Mouse (Mus musculus) adrenal gland, postnatal 36 days (tissue): Measurements from ENCODE around the gene Hipk2. TPM values are rescaled to one million over a fixed set of nuclear protein-coding genes. Genes with fewer than 3 reads are reported as not detected.

ENCODE experiments used
- DNase-seq, 2 experiments: peaks; one replicate each; pipeline ENCODE4 v3.0.0; 2021; ENCODE audit warnings: mixed read lengths in 1 of 2
- total RNA-seq, 2 experiments: library from RNA; stranded (reverse); gene quantifications; 2 replicates each; pipeline ENCODE4 v1.2.3; 2021

Gene Hipk2
- total RNA-seq, 2 experiments from 2014 or later, result 126 to 136 TPM

DNA sequence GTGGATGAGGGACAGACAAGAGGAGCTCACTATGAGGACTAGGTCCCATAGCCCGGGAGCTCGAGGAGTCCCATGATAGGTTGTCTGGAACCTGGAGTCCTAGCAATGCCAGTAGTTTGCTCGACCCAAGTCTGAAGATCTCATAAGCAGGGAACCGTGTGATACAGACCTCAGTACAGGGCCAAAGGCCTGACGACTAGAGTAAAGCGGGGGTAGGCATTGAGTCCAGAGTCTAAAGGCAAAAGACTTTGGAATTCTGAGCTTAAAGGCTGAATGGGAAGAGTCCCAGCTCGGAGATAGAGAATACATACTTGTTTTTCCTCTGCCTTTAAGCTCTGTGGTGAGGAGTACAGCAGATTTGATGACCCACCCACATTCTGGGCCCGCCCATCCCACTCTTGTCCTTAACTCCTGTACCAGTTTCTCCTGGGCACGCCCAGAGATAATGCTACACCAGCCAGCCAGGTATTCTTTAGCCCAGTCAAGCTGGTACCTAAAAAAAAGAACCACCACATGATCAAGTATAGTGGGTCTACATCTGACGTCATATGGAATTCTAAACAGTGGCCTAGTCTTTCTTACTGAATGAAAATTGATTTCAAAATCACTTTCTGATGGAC, 27.0 kb upstream of the Hipk2 start:
- DNase-seq, result no peak

DNA sequence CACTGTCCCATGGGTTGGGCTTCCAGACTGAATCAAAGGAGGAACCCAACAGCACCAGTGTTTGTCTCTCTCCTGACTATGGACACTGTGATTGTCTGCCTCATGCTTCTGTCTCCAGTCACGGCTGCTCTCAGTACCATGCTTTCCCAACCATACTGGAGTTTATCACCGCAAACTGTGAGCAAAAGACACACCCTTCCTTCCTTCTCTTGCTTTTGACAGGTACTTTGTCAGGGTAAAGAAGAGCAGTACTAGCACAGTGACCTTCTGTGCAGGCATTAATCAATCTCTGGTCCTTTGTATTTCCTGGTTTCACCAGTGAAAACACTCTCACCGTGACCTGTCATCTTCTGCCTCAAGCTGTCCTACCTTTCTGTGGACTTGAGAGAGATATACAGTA, 25.7 kb upstream of the Hipk2 start:
- DNase-seq, result no peak

DNA sequence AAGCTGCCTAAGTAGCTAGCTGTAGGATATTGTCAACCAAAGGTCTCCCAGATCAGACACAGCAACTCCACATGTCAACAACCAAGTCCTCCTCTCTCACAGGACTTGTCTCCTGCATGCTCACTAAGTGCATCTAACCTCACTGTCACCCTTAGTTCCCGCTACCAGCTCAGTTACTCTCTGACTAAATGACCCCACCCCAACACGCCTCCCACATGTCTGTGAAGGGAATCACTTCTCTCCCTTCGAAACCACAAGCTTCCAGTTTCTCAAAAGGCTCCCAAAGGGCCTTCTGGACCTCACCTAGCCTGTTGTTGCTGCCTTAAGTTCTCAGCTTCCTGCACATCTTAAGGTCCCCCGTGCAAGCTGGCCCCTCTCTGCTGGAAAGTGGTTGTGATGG, 25.2 kb upstream of the Hipk2 start:
- no peak for DNase-seq

DNA sequence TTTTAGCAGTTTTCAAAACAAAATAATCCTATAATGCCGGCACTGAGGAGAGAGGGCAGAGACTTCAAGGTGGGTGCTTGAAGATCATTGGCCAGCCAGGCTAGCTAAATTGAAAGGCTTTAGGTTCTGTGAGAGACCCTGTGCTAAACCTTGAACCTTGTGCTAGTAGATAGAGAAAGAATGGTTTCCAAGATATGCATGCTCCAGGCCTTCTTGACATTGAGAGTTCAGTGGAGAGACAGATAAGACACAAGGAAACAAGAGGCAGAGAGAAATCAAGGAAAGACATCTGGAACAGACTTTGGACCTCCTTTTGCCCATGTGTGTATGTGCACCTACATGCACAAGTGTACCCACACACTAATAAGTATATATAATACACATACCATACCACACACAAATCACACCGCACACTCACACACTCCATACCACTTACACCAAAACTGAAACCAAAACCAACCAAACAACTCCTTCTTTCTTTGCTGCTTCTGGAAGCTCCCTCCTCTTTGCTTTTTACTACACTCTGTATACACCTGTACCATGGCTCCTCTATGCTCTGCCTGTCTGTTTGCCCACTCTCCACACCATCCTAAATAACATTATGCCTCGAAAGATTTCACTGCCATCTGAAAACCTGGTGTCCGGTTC, 24.6 kb upstream of the Hipk2 start:
- DNase-seq, result no peak

DNA sequence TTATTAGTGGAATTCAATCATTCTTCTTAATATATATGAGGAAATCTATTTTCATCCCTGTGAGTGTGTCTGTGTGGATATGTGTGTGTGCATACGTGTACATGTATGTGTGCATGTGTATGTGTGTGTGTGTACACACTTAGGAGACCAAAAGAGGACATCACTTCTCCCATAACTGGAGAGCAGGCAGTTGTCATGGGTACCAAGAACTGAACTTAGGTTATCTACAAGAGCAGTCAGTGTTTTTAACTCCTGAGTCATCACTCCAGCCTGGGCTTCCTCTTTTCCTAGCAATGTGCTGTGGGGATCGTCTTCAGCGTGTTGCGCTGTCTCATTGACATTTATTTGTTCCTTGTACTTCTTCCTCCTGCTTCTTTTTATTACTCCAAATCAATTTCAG, 24.1 kb upstream of the Hipk2 start:
- no peak for DNase-seq

DNA sequence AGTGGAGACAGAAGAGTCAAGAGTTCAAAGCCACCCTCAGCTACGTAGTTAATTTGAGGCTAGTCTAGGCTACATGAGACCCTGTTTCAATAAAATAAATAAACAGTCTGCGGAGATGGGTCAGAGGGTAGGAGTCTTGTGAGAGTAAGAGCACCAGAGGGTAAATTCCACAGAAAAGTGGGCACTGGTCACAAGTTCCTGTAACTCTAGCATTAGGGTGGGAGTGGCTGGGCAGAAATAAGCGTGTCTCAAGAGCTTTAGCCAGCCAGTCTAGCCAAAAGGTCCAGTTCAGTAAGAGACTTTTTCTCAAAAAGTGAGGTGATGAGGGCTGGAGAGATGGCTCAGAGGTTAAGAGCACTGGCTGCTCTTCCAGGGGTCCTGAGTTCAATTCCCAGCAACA, 17.6 kb upstream of the Hipk2 start:
- no peak for DNase-seq

DNA sequence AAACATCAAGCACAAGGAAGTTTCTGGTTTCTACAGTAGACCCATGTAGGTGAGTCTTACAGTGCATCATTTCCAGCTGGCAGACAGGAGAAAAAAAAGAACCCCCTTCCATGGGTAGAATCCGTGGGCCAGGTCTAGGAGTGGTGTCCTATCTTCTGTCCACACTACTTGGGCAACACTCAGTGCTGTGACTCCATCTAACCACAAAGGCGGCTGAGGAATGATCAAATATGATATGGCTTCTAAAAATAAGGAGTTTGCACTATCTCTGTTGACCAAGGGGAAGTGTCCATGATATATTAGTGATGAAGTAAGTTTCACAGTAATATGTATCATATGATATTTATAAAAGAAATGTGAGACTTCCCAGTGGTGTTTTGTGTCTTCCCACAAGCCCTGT, 16.1 kb upstream of the Hipk2 start:
- no peak for DNase-seq

DNA sequence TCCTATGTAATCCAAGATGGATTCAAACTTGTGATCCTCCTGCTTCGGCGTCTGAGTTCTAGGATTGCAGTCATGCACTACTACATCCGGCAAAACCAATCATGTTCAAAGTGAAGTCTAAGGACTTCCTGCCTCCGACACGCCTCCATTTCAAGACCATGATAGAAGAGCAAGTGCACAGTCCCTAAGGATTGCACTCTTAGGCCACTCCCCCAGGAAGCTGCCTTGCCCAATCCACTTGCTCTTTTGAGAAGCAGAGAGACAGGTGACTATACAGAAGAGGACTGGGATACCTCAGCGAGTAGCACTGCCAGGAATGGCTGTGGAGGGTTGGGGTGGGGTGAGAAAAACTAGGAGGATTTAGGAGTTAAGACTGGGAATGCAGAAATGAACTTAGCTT, 13.2 kb upstream of the Hipk2 start:
- DNase-seq, result no peak

DNA sequence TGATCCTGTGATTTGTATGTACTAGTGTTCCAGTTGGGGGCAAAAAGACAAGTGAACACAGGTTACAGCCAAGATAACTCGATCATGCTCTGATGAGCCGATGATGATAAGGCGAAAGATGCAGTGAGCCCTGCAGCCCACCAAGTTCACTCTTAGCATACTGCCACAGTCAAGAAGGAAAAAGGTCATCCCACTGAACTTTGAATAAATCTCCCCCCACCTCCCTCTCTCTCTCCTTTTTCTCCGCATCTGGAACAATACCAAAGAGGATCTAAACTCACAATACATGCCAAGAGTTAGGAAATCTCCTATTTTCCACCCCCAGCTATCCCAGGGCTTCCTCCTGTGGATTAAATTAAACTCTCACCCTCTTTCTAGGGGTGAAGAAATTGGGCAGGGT, 11.5 kb upstream of the Hipk2 start:
- DNase-seq, result no peak

DNA sequence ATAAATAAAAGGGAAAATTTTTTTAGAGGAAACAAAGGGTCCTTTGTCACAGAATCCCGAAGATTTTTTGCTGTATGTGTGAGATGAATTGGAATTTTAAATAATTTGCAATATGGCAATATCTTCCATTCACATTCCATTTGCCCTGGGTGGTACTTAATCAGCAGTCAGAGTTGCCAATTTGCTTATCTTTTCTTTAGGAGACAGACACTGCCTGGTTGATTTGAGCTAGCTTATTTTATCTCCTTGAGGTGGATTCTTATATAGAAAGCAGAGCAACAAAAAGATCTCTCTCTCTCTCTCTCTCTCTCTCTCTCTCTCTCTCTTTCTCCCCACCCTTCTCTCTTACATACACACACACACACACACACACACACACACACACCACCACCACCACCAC, 9.2 kb upstream of the Hipk2 start:
- DNase-seq, result no peak

DNA sequence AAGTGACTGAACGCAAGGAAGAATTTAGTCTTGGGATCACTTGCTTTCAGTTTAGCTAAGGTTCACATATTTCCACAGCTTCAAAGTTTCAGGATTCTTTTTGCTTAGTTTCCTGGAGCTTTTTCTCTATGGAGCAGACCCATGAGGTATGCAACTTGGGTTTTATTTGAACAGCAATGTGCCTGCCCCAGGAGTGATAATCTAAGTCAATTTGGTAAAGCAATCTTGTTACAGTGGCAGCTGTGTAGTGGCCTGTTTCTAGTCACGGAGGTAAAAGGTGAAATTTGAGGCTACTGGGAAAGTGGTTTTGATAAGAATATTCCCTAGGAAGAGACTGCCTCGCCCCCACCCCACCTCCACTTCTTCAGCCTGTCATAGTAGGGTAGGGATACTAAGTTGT, 8.5 kb upstream of the Hipk2 start:
- no peak for DNase-seq

DNA sequence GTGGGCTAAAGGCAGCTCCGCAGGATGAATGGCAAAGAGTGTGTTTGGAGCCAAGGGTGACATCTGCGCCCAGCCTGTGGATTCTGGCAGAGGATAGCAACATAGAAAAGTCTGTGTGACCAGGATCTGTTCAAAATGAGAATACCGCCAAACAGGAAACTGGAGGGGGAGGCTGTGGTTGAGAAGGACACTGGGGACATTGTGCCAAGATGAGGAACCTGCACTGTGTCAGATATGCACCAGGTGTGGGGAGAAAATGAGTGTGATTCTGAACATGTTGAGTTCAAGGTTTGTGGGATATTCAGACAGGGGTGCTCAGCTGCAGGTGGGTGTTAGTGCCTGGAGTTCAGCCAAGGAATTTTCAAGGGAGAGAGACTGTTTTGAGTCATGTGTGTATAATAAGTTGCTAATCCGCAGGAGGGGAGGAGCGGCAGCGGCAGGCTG, 6.8 kb upstream of the Hipk2 start:
- no peak for DNase-seq

DNA sequence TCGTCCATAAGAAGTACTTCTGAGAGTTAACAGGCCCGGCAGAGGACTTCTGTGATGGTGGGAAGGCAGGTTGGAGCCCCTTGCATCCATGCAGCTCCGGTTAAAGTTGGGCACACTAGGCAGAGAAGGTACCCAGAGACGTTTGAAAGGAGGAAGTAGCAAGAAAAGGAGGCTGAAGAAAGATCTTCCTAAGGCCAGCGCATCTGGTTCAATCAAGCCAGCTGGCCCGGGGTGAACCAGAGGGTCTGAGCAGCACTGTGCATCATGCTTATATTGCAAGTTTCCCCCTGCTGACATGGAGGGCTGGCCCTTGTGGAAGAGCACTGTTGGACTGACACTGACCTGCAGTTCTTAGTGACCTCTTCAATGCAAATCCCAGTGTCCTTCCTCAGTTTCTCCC, 6.0 kb upstream of the Hipk2 start:
- no peak for DNase-seq

DNA sequence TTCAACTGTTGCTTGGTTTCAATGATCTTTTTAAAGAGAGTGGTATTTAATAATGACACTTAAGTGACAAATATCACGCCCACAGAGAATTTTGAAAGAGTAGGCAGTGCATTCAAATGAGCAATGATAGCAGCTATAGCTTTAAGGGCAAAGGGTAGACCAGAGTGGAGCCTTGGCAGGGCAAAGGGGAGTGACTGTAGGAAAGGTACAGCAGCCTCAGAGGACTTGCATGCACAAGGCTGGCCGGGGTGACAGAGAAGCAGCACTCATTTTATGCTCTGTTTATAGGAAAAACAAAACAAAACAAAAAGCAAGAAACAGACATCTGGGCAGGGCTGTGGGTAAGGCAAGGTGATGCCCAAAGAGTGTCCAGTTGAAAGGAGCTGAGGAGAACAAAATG, 5.5 kb upstream of the Hipk2 start:
- peak in 1 of 2 experiments; percentile 37 for DNase-seq

DNA sequence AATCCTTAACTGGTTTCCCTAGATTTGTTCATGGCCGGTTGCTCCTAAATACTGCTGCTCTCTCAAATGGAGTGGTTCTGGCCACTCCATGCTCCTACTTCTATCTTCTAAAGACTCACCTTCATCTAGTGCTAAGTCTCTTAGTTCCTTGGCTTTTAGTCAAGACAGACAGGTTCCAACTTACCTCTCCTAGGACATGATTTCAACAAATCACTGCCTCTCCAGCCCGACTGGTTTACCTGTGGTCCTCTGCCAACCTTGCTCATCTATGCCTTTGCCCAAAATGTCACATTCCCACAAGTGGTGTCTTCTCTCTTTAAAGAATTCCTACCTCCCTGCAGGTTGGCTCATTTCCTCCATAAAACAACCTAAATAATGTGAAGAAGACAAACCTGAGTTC, 1.7 kb upstream of the Hipk2 start:
- DNase-seq, result no peak

DNA sequence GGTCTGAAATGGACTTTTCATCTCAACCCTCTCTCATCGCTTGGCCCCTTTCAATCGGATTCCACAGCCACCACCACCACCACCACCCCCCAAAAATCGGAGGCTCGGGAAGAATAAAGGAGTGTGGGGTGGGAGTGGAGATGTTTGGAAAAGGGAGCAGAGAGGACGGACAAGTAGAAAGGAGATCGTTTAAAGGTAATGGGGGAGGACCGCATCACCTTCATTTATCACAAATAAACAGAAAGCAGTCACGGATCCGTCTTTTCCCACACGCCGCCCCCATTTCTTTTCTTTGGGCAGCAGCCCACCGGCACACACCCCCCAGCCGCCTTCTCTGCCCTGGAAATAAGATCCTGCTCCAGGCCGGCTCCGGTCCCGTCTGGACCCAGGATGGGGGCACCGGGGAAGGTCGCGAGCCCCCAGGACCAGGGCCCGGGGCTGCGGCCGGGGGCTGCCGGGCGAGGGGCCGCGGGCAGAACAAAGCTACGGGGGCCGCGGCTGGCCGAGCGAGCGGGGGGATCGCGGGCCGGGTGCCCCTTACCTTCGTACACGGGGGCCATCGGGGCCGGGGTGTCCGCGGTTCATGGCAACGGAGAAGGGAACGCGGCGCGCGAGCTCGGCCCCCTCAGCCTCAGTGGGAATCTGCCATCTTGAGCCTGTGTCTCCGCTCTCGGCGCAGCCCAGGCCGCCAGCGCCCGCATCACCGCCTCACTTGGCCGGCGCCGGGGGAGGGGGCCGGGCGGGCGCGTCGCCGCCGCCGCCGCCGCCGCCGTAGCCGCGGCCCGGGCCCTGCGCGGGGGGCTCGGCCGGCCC, 501 bp downstream of the Hipk2 start, which contains the start of gene Tbxas1:
Gene Tbxas1 (plus strand): TSS at position 147 of the 813 bp plus-strand sequence.
- peak; percentile 63 to 69 for DNase-seq

DNA sequence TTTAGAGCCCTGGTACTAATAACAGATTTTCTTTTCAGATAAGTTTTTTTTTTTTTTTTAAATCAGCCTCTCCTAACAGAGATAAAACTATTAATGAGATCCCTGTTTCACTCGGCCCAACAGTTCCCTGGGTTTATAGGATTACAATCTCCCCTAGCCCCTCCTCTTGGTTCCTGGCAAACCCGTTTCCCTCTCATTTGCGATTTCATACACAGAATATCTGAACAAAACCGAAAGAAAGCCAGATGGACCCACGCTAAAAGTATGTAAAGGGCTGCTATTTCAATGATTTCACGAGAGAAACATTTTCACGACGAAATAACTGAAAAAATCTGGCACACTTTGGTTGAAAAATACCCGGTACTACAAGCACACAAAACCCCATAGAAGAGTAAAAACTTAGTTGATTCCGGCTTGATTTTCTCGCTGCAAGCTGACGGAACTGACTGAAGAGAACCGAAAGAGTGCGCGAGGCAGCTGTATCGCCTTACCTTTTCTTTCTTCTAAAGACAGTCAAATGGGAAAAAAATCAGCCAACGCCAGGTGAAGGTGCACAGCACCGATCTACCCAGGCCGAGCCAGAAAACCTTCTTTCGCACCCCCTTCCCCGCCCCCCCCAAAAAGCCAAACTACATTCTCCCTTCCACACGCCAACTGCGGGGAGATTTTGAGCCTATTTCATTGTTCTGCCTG, 1.3 kb downstream of the Hipk2 start:
- DNase-seq, result peak in 1 of 2 experiments; percentile 42

DNA sequence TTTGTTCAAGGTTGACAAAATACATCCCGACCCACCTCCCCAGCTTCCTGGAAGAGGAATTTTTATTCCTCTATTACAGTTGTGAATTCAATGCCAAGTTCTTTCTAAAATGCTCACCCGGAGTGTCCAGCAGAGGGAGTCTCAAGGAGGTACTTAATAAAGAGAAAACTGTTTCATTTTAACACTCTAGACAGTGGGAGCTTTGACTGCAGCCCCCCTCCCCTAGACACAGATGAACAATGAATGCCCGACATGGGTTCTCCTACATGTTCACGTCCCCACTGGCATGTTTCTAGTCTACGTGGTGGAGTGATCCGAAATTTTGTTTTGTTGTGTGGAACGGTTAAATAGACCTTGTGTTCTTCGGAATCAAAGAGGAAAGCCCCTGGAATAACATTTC, 1.9 kb downstream of the Hipk2 start:
- peak; percentile 41 to 63 for DNase-seq

DNA sequence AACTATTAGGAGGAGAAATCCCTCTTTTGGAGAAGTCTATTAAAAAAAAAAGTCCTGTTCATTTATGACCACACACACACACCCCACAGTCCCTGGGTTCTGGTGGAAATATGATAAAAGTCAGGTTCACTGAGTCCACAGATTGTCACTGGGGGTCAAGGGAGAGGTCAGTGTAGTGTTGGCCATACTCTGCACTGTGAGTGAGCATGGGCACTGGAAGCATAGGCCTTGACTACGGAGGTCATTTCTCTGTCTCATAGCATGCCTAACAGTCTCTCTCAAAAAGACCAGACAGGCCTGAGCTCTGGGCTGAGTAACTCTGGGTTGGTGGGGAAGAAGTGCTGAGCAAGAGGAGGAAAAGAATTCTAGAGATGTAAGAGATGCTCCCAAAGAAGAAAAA, 2.6 kb downstream of the Hipk2 start:
- peak; percentile 52 to 60 for DNase-seq

DNA sequence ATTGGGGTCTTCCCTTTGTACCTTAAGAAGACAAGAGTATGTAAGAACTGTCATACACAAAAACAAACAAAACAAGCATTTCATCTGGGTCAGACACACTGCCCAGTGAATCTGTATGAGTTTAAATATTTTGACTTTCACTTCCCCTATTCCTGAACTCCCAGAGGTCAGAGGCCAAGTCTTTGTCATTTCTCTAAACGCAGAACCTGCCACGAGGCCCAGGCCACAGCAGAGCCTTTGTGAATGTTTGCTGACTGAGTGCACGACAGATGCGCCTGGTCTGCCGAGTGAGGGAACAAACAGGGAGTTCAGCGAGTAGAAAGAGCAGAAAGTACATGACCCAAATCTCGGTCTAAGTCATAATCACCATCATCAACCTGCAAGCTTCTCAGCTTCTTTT, 4.9 kb downstream of the Hipk2 start:
- peak; percentile 19 to 47 for DNase-seq

DNA sequence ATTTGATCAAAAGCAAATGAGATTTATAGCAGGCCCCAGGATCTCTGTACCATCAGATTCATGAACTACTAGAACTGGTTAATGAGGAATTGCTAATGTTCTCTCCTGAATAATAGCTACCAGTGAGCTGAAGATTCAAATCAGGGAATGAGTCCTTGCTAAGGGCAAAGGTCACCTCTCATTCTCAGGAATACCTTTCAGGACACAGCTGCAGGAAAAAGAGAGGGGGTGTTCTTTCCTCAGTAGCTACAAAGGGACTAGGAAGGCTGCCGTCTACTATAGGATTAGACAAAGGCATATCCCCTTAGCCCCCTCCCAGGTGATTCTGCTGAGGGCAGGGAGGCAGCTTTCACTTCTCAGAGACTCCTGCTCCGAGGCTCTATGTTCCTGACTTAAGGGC, 5.9 kb downstream of the Hipk2 start:
- no peak for DNase-seq

DNA sequence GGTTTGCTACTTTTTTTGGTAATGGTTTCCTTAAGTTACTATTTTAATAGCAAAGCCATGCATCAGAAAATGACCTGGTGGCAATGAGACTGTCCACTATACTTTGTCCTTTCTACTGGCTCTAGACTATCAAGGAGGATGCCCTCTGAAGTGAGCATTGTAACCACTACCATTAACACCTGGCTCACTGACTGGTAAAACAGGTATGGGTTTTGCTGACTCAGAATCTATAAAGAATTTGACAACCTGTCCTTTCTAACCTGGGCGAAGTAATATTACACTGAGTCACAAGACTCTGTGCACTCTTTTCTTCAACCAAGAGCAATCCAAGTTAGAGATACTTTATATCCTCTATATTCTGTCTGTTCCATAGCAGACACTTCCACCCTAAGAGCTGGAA, 7.0 kb downstream of the Hipk2 start:
- DNase-seq, result no peak

DNA sequence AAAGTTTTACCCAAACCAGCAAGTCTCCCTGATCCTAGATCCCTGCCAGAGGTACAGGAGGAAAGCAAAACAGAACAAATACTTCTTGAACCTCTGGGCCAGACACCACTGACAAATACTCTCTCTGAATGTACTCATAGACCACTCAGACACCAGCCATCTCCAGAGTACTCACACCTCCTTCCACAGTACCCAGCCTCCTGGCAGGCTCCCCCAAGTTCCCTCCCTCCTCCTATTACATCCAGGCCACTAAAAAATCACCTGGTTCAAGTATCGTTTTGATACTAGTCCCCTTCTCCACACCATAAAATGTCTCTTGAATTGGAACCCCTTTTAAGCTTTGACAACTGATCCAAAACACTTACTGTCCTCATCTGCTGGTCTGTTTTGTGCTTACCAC, 8.7 kb downstream of the Hipk2 start:
- DNase-seq, result no peak
